ENCODE assay signal across 17 mouse cellular contexts in genomic region chr2:165793283-165793638, GRCm38 (mm10).
DNase-seq lines count a peak whose midpoint lies in the region; ATAC-seq and TF ChIP-seq lines count a peak whose summit lies in the region.
"Had no signal": no experiment of that assay in that cellular context is flagged by ENCODE, and none has a peak within 500 bp of the region (broad histone marks: within the 10 kb centered on the region; RNA-seq: fewer than 3 reads in every experiment).

No protein-coding gene starts in this region.

- H3K4me3 ChIP-seq in bone marrow macrophage, adult 2 months (ENCODE audit: insufficient read depth, low read length): no peak overlapping the region
- H3K4me3 ChIP-seq in liver, postnatal 0 days (ENCODE audit: low read depth, low read length): no peak overlapping the region
- H3K4me3 ChIP-seq: limb, embryonic 12.5 days had no signal

- no peak overlapping the region for H3K9ac ChIP-seq in liver, postnatal 0 days (replicated peaks)
- H3K9ac ChIP-seq: forebrain, postnatal 0 days; hindbrain, embryonic 14.5 days; limb, embryonic 12.5 days had no signal

- TF ChIP-seq EP300 in liver, postnatal 0 days (IDR thresholded peaks at IDR 0.05; ENCODE audit: low read depth): peak; percentile 32; the same call in 1 of the 2 replicates

- DNase-seq in CD8-positive naive resting alpha-beta T cell, adult 2 months (ENCODE audit: low read depth in 2 of 2, low spot score in 2 of 2): peak; percentile 49 to 63
- no peak for DNase-seq in liver, postnatal 0 days
- DNase-seq in thymus, postnatal 0 days (ENCODE audit: low spot score): peak; percentile 83
- DNase-seq in kidney, adult 18-20 months: no peak
- DNase-seq in embryo, embryonic 10.5 days (ENCODE audit: low spot score): no peak
- DNase-seq in layer of hippocampus, adult 11-12 months (ENCODE audit: low spot score): no peak
- DNase-seq: adrenal gland, postnatal 14 days; forebrain, postnatal 0 days; gastrocnemius, postnatal 14 days; midbrain, embryonic 14.5 days; right cerebral cortex, adult 18-20 months had no signal

- H3K36me3 ChIP-seq in liver, postnatal 0 days (replicated peaks; ENCODE audit: insufficient read depth, low read length): peaks cover 76% of the 10 kb centered on the region

- no peaks in the 10 kb centered on the region for H3K9me3 ChIP-seq in liver, postnatal 0 days (ENCODE audit: low read length)
- H3K9me3 ChIP-seq: limb, embryonic 12.5 days had no signal

- TF ChIP-seq POLR2A in bone marrow macrophage, adult 2 months (IDR thresholded peaks at IDR 0.05; ENCODE audit: borderline replicate concordance, low read depth, low read length): no peak

- TF ChIP-seq CTCF in bone marrow macrophage, adult 2 months (IDR thresholded peaks at IDR 0.05; ENCODE audit: low read depth, low read length): no peak
- TF ChIP-seq CTCF in liver, postnatal 0 days (IDR thresholded peaks at IDR 0.05; ENCODE audit: low read depth): no peak

- H3K4me2 ChIP-seq in liver, postnatal 0 days (ENCODE audit: low read depth, low read length): no peak overlapping the region
- H3K4me2 ChIP-seq: hindbrain, embryonic 14.5 days; limb, embryonic 12.5 days had no signal

- H3K27me3 ChIP-seq in liver, postnatal 0 days (ENCODE audit: insufficient read depth, low read length): no peaks in the 10 kb centered on the region
- H3K27me3 ChIP-seq: limb, embryonic 12.5 days; Patski had no signal

- H3K4me1 ChIP-seq in bone marrow macrophage, adult 2 months (ENCODE audit: control insufficient read depth, insufficient read depth, low read length): peaks cover 18% of the 10 kb centered on the region
- no peaks in the 10 kb centered on the region; the same call in 1 of the 2 replicates for H3K4me1 ChIP-seq in liver, postnatal 0 days (ENCODE audit: insufficient read depth)
- H3K4me1 ChIP-seq: limb, embryonic 12.5 days had no signal

- peak; percentile 65 for ATAC-seq in liver, postnatal 0 days
- ATAC-seq: forebrain, postnatal 0 days; lung, postnatal 0 days; Patski had no signal

- H3K27ac ChIP-seq in bone marrow macrophage, adult 2 months (ENCODE audit: insufficient read depth, low read depth, low read length): peak overlapping the region; percentile 37
- peak overlapping the region; percentile 62 for H3K27ac ChIP-seq in liver, postnatal 0 days (ENCODE audit: low read depth)
- H3K27ac ChIP-seq: hindbrain, embryonic 14.5 days; kidney, postnatal 0 days; limb, embryonic 12.5 days had no signal

- 36% methylated on average over 3 of the region's 3 CpGs for WGBS in liver, postnatal 0 days (ENCODE audit: insufficient replicate concordance)

Comparison
In these comparisons a context has a peak if more than half of its experiments do, and no peak if none do; other contexts are left out.
1. DNase-seq: peak in CD8-positive naive resting alpha-beta T cell, adult 2 months (2 of 2) and thymus, postnatal 0 days (single experiment); none in liver, postnatal 0 days (single experiment), kidney, adult 18-20 months (single experiment), embryo, embryonic 10.5 days (single experiment) and layer of hippocampus, adult 11-12 months (single experiment).